Mouse (Mus musculus): ENCODE measurements around the gene Slc35g3. TPM values are rescaled to one million over a fixed set of nuclear protein-coding genes. Genes with fewer than 3 reads are reported as not detected.

Gene Slc35g3
- polyA plus RNA-seq, 1 experiment: 236 TPM

DNA sequence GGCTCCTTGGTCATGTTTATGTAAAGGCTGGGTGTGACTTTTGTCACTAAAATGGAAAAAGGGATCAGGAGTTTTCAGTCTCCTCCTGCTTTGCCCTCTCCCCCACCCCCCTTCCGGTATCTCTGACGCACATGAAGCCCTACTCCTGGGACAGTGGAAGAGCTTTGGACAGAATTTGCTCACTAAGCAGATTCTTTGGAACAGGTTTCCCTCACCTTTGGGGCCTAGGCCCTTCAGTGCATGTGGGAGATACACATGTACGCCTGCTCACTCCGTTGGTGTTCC lies 5.8 kb upstream of the Slc35g3 start:
- no peak overlapping the region for H3K4me3 ChIP-seq (ENCODE audit: control insufficient read depth, low read depth, low read length)
- no peaks in the 10 kb centered on the region for H3K27me3 ChIP-seq (ENCODE audit: control insufficient read depth, insufficient read depth, low read length)

DNA sequence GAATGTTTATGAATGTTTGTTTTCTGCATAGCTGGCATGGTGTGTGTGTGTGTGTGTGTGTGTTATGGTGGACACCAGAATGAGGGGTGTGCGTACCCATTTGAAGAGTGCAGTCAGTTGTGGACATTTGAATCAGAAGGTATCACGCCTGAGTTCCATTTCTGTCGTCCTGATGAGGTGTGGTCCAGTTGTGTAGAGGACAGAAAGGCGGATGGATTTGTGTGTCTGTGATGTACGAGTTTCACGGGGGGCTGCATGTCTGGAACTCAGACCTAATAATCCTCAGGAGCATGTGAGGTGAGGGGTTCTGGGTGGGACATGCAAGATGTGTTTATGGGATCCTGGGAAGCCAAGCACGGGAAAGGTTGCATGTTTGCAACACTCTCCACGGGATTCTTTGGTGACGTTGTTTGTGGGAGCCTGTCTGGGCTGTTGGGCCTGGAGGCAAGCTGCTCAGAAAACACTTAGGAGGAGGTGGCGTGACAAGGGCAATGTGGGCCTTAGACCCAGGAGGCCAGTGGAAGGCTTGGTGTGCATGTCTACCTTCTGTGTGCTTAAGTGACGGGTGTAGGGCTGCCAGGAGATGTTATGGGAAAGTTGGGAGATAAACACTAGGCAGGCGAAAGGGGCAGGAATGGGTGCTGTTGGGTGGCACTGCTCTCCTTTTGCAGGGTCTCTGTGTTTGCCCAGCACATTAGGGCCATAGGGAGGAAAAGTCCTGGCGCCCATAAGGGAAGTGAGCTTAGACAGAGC lies 5.3 kb upstream of the Slc35g3 start:
- H3K4me3 ChIP-seq (ENCODE audit: control insufficient read depth, low read depth, low read length): peak overlapping the region; percentile 3
- peaks cover 12% of the 10 kb centered on the region for H3K4me1 ChIP-seq (ENCODE audit: control insufficient read depth, insufficient read depth, low read length)
- no peaks in the 10 kb centered on the region for H3K36me3 ChIP-seq (ENCODE audit: control insufficient read depth, insufficient read depth, low read length)
- no peaks in the 10 kb centered on the region for H3K27me3 ChIP-seq (ENCODE audit: control insufficient read depth, insufficient read depth, low read length)
- TF ChIP-seq CTCF (IDR thresholded peaks at IDR 0.05; ENCODE audit: control insufficient read depth, insufficient read depth, insufficient replicate concordance, low read depth, low read length) (no peak), POLR2A (IDR thresholded peaks at IDR 0.05; ENCODE audit: control insufficient read depth, low read depth, low read length) (no peak)
- no peak overlapping the region for H3K27ac ChIP-seq (ENCODE audit: control insufficient read depth, insufficient read depth, low read depth, low read length)

More for the DNA sequence above, 5.8 kb upstream of the Slc35g3 start:
- no peak overlapping the region for H3K27ac ChIP-seq (ENCODE audit: control insufficient read depth, insufficient read depth, low read depth, low read length)
- H3K4me1 ChIP-seq (ENCODE audit: control insufficient read depth, insufficient read depth, low read length): peaks cover 12% of the 10 kb centered on the region
- H3K36me3 ChIP-seq (ENCODE audit: control insufficient read depth, insufficient read depth, low read length): no peaks in the 10 kb centered on the region
- TF ChIP-seq CTCF (IDR thresholded peaks at IDR 0.05; ENCODE audit: control insufficient read depth, insufficient read depth, insufficient replicate concordance, low read depth, low read length): no peak
- TF ChIP-seq POLR2A (IDR thresholded peaks at IDR 0.05; ENCODE audit: control insufficient read depth, low read depth, low read length): no peak

DNA sequence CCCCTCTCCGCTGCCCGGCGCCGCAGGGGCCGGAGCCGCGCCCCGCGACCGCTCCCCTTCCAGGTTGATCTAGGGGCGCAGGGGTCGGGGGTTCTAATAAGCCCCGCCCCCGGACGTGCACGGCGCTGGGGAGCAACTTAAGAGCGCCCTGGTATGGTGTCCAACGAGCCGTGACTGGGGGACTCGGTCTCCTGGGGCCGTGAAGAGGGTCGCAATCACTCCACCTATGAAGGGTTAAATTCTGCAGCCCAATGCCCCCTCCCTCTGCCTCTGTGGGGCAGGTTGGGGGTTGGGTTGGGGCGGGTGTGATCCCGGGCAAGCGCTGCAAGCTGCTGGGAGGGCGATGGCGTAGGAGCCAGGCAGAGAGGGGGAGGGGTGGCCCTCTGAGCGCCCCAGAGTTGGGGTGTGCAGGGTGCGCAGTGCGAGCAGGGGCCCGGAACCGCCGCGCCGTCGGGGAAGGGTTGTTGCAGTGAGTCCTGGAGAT lies 4.4 kb upstream of the Slc35g3 start:
- TF ChIP-seq CTCF (IDR thresholded peaks at IDR 0.05; ENCODE audit: control insufficient read depth, insufficient read depth, insufficient replicate concordance, low read depth, low read length): no peak
- TF ChIP-seq POLR2A (IDR thresholded peaks at IDR 0.05; ENCODE audit: control insufficient read depth, low read depth, low read length): no peak
- H3K4me3 ChIP-seq (ENCODE audit: control insufficient read depth, low read depth, low read length): peak overlapping the region; percentile 85
- H3K4me1 ChIP-seq (ENCODE audit: control insufficient read depth, insufficient read depth, low read length): peaks cover 12% of the 10 kb centered on the region
- no peaks in the 10 kb centered on the region for H3K27me3 ChIP-seq (ENCODE audit: control insufficient read depth, insufficient read depth, low read length)
- no peak overlapping the region; the same call in 1 of the 2 replicates for H3K27ac ChIP-seq (ENCODE audit: control insufficient read depth, insufficient read depth, low read depth, low read length)
- H3K36me3 ChIP-seq (ENCODE audit: control insufficient read depth, insufficient read depth, low read length): no peaks in the 10 kb centered on the region

DNA sequence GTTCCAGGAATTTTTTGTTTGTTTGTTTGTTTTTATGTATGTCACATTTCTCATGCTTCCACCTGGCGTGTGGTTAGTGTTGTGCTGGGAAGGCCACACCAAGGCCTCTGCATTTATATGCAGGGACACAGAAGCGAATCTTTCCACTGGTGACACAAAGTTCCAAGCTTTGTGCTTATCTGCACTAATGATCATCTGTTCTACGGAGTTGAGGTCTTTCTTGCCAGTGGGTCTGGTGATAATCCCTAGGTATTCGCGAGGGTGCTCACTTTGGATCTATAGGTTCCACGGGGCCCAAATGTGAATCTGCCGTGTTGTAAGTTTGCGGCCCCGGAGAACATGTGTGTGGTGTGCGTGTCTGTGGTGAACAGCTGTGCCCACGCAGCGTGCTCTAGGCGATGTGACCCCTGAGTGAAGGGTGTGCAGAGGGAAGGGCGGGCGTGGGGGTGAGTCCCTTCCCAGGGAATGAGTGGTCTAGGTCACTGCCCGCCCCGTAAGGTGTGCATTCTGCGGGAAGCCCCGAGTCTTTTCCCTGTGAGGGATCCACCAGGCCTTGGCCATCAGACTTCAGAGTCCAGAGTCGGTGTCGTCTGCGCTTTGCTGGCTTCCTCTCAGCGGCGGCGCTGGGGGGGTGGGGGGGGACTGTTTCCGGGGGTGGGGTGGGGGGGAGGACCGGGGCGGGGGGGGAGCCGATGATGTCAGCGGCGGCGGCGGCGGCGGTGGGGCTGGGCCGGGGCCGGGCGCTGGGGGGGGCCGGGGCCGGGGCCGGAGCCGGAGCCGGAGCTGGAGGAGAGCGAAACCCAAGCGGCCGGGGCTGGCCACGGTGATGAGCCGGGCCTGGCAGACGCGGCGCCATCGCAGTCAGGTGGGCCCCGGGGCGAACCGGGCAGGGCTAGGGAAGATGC lies 3.7 kb upstream of the Slc35g3 start, which contains the start of gene Zbtb4:
Gene Zbtb4, plus strand, starts transcription at position 692 of the 905 bp plus-strand sequence.
- Histone ChIP-seq H3K27ac (ENCODE audit: control insufficient read depth, insufficient read depth, low read depth, low read length) (peak within 1 kb of the TSS; percentile 63), H3K36me3 (ENCODE audit: control insufficient read depth, insufficient read depth, low read length) (no peaks in the 10 kb centered on the region), H3K4me3 (ENCODE audit: control insufficient read depth, low read depth, low read length) (peak within 1 kb of the TSS; percentile 85), H3K27me3 (ENCODE audit: control insufficient read depth, insufficient read depth, low read length) (no peaks in the 10 kb centered on the region), H3K4me1 (ENCODE audit: control insufficient read depth, insufficient read depth, low read length) (peaks cover 12% of the 10 kb centered on the region)
- TF ChIP-seq CTCF (IDR thresholded peaks at IDR 0.05; ENCODE audit: control insufficient read depth, insufficient read depth, insufficient replicate concordance, low read depth, low read length) (no peak), POLR2A (IDR thresholded peaks at IDR 0.05; ENCODE audit: control insufficient read depth, low read depth, low read length) (no peak)

DNA sequence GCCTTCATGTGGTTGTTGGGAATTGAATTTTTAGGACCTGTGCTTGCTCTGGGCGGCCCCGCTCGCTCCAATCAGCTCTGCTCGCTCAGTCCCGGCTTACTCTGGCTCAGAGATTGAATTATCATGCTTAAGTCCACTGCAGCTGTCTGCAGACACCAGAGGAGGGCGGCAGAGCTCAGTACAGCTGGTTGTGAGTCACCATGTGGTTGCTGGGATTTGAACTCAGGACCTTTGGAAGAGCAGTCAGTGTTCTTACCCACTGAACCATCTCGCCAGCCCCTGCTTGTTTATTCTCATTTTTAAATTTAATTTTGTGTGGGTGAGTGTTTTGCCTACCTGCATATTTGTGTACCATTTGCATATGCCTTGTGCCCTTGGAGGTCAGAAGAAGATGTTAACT lies 1.8 kb upstream of the Slc35g3 start:
- Histone ChIP-seq H3K4me3 (ENCODE audit: control insufficient read depth, low read depth, low read length) (no peak overlapping the region; the same call in 1 of the 2 replicates), H3K27ac (ENCODE audit: control insufficient read depth, insufficient read depth, low read depth, low read length) (no peak overlapping the region), H3K27me3 (ENCODE audit: control insufficient read depth, insufficient read depth, low read length) (no peaks in the 10 kb centered on the region), H3K4me1 (ENCODE audit: control insufficient read depth, insufficient read depth, low read length) (peaks cover 20% of the 10 kb centered on the region), H3K36me3 (ENCODE audit: control insufficient read depth, insufficient read depth, low read length) (no peaks in the 10 kb centered on the region)
- TF ChIP-seq POLR2A (IDR thresholded peaks at IDR 0.05; ENCODE audit: control insufficient read depth, low read depth, low read length) (no peak), CTCF (IDR thresholded peaks at IDR 0.05; ENCODE audit: control insufficient read depth, insufficient read depth, insufficient replicate concordance, low read depth, low read length) (peak; percentile 14; the same call in 1 of the 2 replicates)

DNA sequence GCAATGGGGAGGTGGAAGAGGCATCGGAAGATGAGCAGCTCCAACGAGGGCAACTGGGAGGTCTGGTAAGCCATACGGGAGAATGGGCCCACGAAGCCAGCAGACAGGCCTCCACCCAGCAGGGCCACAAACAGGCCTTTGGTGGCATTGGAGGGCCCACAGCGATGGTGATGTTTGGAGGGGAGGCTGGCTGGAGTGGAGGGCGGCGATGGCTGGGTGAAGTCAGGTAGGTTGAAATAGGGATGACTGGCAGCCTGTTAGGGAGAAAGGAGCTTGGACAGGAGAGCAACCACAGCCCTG lies 917 bp downstream of the Slc35g3 start:
- no peaks in the 10 kb centered on the region for H3K27me3 ChIP-seq (ENCODE audit: control insufficient read depth, insufficient read depth, low read length)
- peaks cover 16% of the 10 kb centered on the region for H3K4me1 ChIP-seq (ENCODE audit: control insufficient read depth, insufficient read depth, low read length)
- H3K27ac ChIP-seq (ENCODE audit: control insufficient read depth, insufficient read depth, low read depth, low read length): no peak overlapping the region
- H3K4me3 ChIP-seq (ENCODE audit: control insufficient read depth, low read depth, low read length): peak overlapping the region; percentile 99
- no peak for TF ChIP-seq POLR2A (IDR thresholded peaks at IDR 0.05; ENCODE audit: control insufficient read depth, low read depth, low read length)
- no peak for TF ChIP-seq CTCF (IDR thresholded peaks at IDR 0.05; ENCODE audit: control insufficient read depth, insufficient read depth, insufficient replicate concordance, low read depth, low read length)
- H3K36me3 ChIP-seq (ENCODE audit: control insufficient read depth, insufficient read depth, low read length): peaks cover 1% of the 10 kb centered on the region

All from testis, adult 2 months (tissue).